Mouse (Mus musculus): Measurements from ENCODE around the gene Il21r.

Gene Il21r

DNA sequence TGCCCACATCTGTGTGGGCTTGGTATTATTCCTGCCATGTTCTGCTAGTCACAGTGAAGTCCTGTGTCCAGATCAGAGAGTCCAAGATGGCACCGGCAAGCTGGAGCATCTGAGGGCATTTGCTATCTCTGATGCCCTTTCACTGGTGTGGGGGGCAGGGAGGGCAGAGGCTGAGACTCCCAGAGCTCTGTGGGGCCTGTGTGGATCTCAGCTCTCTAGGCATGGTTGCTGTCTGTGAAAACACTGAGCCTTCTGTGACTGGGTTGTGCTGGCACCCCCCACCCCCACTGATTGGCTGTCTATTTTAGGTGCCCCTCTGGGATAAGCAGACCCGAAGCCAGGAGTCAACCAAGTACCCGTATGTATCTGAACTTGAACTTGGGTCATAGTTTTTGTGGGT is 28.4 kb upstream of the Il21r start:
- no peak for DNase-seq (ENCODE audit: low spot score in 2 of 2)

DNA sequence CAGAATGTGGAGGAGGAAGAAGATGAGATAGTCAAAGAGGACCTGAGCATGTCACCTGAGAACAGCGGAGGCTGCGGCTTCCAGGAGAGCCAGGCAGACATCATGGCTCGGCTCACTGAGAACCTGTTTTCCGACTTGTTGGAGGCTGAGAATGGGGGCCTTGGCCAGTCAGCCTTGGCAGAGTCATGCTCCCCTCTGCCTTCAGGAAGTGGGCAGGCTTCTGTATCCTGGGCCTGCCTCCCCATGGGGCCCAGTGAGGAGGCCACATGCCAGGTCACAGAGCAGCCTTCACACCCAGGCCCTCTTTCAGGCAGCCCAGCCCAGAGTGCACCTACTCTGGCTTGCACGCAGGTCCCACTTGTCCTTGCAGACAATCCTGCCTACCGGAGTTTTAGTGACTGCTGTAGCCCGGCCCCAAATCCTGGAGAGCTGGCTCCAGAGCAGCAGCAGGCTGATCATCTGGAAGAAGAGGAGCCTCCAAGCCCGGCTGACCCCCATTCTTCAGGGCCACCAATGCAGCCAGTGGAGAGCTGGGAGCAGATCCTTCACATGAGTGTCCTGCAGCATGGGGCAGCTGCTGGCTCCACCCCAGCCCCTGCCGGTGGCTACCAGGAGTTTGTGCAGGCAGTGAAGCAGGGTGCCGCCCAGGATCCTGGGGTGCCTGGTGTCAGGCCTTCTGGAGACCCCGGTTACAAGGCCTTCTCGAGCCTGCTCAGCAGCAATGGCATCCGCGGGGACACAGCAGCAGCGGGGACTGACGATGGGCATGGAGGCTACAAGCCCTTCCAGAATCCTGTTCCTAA is 27.3 kb upstream of the Il21r start:
- DNase-seq (ENCODE audit: low spot score in 2 of 2), result no peak

DNA sequence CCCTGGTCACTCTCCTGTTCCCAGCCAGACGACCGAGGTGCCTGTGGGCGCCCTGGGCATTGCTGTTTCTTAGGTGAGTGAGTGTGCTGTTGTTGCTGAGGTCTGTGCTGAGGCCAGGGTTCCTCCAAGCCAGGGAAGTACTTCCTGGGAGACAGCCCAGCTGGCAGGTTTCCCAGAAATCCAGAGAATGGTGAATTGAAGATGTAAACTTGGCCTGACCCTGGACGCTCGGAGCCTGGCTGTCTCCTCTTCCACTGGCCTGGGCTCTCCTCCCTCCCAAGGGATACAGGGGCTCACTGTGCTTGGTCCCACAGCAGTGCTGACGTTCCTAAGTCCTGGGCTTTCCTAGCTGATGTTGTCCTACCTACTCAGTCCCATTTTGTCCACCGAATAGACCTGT is 26.2 kb upstream of the Il21r start:
- peak; percentile 71 to 84 for DNase-seq (ENCODE audit: low spot score in 2 of 2)

DNA sequence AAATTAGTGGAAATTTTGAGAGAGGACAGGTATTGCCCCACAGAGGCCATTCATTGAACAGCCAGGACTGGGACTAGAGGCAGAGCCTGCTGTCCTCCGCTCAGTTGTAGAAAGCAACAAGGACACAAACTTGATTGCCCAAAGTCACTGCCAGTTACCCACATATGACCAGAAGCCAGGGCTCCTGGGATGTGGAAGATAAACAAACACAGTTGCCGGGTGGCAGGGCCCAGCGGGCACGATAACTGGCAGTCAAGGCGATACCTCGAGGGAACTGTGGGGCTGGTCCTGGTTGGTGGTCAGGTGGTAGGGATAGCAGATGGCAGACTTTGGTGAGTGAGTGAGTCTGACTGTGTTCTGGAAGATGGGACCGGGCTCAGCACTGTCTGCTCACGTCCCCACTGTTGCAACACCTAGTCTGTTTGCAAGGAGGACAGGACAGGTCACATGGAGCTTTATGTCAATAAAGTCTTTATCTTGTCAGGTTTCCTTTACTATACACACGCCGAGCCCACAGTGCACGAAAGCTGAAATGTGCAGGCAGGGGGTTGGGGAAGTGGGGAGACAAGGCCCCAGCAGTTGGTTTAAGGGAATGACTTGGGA is 25.6 kb upstream of the Il21r start:
- no peak for DNase-seq (ENCODE audit: low spot score in 2 of 2)

DNA sequence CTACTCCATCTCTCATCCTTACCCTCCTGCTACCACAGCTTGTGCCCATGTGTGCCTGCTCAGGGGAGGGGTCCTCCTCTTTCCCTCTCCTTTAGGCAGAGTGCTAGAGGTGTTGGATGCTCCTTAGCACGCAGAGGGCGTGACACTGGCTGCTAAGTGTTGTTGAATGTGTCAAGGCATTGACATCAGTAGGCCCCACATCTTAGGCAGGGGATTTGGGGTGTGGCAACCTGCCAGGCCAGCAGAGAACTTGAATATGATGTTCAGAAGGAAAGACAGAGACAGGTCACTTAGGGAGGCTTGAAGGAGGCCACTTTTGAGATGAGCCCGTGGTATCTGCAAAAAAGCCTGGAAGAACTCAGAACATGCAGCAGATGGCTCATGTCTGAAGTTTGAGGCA is 25.1 kb upstream of the Il21r start:
- DNase-seq (ENCODE audit: low spot score in 2 of 2), result no peak

DNA sequence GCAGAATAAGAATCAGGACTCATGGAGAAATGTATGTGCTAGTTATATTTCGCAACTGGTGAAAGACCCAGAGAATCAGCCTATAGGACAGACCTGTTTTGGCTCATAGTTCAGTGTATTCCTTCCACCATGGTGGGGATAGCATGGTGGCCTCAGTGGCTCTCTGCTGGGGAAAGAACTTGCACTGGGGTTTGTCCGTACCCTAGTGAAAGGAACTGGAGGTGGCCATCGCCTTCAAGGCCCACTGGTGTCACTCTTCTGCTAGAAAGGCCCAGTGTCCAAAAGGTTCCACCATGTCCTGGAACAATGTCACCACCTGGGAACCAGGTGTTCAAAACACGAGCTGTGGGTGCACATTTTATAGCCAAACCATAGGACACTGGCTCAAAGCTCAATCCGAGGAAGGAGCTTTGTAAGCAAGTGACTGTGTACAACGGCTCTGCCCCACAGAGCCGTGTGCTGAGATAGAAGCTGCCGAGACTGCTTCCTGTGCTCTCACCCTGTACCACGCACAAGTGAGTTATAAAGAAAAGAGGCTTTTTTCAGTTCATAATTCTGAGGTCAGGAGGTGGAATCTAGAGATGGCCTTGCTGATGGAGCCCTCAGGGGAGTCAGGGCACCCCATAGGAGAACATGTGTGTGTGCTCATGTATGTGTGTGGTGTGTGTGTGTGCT is 23.5 kb upstream of the Il21r start:
- no peak for DNase-seq (ENCODE audit: low spot score in 2 of 2)

DNA sequence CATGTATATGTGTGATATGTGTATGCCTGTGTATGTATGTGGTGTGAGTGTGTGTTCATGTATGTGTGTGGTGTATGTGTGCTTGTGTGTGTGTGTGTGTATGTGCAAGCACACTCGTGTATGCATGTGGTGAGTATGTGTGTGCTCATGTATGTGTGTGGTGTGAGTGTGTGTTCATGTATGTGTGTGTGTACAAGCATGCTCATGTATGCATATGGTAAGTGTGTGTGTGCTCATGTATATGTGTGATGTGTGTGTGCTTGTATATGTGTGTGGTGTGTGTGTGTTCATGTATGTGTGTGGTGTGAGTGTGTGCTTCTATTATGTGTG is 23.0 kb upstream of the Il21r start:
- no peak for DNase-seq (ENCODE audit: low spot score in 2 of 2)

DNA sequence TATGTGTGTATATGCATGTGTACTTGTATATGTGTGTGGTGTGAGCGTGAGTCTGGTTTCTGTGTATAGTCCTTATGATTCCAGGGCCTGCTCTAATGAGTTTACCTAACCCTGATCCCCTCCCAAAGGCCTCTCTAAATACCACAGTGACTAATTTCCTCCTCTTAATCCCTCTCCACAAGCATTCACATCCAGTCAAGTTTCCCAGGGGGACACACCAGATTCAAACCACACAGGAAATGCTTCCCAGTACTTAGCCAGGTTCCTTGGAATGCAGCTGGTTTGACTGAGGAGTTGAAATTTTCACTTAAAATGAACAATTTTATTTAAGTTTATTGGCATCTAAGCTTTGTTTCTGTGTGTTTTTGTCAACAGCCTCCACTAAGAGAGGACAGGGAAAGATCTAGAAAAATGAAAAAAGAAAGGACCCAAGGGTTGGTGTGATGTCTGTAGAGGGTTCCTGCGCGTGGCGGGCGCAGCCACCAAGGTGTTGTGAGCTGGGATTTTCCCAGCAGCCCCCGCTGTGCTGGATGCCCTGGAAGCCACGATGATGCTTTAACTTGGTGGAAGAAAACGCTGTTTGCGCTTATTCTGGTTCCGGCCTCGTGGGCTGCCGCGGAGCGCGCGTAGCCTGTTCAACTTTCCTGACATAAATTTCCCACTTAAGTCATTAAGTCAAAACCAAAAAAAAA is 22.5 kb upstream of the Il21r start:
- DNase-seq (ENCODE audit: low spot score in 2 of 2), result no peak

DNA sequence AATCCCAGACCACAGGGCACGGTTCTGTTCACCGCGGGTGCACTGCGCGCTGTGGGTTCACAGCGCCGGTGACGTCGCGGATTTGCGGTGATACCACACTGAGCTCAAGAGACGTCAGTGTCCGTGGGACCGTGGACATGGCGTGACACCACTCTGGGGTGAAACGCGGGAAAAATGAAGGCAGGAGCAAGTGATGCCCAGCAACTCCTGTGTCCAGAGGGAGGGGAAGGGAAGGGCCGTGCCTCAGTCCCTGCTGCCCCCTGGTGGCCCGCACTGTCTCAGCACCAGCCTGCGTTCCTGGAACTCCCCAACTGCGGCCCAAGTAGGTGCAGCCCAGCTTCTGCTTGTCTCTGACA is 21.9 kb upstream of the Il21r start:
- DNase-seq (ENCODE audit: low spot score in 2 of 2), result peak; percentile 82 to 91

DNA sequence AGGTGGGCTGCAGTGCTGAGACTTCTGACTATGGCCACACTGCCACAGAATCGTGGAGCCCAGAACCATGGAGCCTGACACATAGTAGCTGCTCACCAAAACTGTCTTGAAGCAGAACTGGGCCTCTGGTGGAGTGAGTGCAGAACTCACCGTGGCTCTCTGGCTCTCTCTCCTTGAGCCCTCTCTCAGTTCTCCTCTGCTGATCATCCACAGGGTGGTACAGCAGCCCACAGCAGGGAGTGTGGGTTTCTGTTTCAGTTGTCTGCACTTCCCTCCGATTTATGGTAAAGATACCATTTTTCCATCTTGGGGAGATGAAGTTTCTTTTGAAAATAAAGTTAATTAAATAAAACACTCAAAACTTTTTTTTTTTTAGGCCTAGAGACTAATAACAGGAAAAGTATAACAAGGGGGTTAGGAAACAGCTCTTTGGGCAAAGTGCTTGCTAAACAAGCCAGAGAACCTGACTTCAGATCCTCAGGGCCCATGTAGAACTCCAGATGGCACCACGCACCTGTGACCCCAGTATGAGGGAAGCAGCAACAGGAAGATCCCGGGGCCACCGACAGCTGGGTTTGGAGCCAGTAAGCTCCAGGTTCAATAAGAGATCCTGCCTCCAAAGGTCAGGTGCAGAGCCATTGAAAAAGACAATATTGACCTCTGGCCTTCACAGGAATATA is 19.8 kb upstream of the Il21r start:
- no peak for DNase-seq (ENCODE audit: low spot score in 2 of 2)

DNA sequence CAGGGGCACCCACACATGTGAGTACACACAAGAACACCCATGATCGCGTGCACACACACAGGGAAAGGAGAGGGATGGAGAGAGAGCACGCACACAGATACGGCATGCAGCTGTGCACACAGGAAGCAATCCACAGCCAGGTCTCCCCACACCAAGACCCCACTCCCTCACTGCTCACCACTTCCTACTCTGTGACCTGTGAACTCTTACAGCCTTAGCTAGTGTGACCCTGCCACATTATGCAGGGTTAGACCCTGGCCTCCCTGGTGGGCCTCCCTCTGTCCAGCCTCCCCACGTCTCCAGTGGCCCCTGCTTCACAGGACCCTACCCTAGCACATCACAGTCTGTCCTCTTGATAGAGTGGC is 19.2 kb upstream of the Il21r start:
- no peak for DNase-seq (ENCODE audit: low spot score in 2 of 2)

DNA sequence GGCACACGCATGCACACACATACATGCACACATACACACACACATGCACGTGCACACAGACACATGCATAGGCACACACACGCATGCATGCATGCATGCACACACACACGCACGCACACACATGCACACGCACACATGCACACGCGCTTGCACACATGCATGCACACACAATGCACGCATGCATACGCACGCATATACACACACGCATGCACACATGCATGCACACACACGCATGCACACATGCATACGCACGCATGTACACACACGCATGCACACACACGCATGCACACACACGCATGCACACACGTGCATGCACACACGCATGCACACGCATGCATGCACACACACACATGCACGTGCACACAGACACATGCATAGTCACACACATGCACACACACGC is 16.9 kb upstream of the Il21r start:
- DNase-seq (ENCODE audit: low spot score in 2 of 2), result no peak

DNA sequence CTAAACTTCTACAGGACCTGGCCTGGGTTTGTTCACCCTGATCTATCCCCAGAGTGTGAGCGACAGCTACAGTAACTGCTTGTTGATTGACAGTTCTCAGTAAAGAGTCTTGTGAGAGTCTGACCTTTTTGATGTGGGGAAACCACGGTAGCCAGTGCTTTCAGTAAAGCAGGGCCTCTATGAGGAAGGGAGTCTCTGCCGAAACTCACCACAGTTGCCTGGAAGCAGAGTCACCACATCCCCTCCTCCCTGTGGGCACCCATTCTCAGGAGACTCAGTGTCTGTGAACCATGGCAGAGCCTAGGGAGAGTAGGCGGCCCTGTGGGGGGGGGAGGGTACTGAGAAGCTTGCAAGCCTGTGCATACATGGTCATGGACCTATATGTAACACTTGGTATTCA is 14.5 kb upstream of the Il21r start:
- no peak for DNase-seq (ENCODE audit: low spot score in 2 of 2)

DNA sequence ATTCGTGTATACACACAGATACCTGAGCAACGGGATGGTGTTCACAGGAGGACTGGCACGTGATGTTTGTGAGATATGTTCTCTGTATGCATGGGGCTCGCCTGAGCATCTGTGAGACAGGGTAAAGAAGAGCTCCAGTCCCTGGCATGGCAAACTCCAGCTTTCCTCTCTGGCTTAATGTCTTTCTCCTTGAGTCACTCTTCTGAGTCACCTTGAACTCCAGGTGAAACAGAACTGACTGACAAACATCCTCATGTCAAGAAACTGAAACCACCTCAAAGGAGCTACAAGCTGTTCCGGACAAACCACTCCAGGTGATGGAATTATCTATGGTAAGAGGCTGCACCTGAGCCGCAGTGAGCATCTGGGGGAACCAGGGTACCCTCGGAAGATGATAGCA is 13.3 kb upstream of the Il21r start:
- DNase-seq (ENCODE audit: low spot score in 2 of 2), result no peak

DNA sequence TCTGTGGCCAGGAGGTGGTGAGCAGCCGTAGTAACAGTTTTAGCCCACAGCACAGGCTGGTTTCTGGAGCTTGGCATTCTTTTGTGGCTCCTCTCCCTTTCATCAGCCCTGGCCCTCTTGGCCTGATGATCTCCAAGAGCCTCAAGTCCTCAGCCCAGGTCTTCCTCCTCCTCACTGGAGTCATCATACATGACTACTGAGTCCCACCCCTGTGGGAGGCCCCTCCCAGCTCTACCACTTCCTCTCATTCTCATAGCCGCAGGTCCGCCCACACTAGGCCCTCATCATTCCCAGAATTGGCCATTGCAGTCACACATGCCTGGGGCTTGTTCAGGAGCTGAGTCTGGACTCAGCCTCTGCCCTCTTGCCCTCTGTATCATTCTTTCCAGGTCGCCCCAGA is 9.4 kb upstream of the Il21r start:
- DNase-seq (ENCODE audit: low spot score in 2 of 2), result no peak

DNA sequence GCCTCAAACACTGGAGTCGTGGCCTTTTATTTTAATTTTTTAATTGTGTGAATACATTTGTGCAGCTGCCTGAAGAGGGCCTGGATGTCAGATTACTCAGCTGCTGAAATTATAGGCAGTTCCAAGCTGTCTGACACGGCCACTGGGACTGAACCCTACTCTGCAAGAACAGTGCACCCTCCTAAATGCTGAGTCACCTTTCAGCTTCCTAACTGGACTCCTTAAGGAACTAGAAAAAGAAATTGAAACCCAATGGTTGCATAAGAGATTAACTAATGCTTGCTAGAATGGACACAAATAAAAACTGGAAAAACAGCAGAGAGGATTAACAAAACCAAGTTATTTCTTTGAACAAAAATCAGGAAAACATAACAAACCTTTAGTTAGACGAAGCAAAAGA is 6.8 kb upstream of the Il21r start:
- no peak for DNase-seq (ENCODE audit: low spot score in 2 of 2)

DNA sequence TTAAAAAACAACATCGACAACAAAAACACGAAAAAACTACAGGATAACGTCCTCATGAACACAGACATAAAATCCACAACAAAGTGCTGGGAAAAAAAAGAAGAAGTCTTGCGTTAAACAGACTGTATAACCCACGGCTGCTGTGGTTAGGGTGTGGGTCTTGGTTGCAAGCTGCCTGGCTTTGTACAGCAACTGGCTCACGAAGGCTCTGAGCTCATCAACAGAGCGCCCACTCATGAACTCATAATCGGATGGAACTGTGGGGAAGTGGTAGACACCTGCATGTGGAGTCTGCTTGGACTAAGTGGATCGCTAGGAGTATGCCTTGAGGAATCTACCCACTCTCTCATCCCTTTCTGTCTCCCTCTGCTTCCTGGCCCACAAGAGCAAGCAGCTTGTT is 6.1 kb upstream of the Il21r start:
- DNase-seq (ENCODE audit: low spot score in 2 of 2), result no peak

DNA sequence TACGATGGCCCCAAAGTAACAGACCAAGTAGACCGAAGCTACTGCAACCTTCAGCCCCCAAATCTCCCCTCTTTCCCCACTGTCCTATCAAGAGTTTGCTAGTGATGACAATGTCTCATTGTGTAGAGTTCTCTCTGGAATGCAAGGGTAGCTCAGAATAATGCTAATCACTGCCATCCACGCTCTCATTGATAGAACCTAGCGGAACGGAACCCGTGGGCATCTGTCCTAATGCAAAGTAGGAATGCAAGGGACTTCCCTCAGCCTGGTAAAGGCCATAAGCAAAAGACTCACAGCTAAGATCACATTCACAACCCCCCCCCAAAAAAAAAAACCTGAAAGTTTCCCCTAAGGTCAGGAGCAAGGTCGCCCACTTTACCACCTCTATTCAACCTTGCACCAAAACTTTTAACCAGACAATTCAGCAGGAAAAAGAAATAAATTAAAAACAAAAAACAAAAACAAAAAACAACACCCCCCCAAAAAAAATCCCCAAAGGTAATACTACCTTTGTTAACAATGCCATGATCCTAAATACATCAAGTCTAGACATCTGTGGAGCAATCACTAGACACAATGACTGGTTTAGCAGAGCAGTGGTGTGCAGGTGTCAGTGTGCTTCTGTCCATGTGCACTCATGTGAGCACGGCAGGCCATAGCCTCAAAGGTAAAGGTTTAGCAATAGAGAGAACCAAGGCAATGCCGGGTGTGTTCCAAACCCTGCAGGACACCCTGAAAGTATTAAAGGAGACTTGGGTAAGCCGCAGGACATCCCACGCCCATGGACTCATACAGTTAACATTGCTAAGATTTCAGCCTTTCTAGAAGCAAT is 5.5 kb upstream of the Il21r start:
- DNase-seq (ENCODE audit: low spot score in 2 of 2), result no peak

DNA sequence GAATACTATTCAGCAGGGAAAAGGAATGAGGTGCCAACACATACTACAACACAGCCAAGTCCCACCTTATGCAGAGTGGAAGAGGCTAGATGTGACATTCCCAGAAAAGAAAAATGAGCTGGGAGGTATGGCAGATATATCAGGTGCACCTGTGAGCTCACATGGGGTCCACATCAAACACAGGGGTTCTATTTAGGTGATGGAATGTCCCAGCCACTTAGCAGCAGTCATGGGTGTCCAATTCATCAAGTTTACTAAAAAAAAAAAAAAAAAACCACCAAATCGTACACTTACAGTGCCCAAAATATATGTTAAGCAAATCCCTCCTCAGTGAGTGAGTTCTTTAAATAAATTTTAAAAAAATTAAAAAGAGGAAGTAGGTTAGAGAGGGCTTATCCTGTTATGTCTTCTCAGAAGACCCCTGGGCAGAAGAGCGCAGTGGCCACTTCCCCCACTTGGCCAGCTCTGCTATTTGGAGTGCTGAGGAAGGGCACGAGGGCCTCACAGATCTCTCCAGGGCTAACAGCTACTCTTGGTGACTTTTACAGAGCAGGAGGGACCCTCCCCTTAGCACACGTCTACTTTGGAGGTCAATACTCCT is 3.8 kb upstream of the Il21r start:
- no peak for DNase-seq (ENCODE audit: low spot score in 2 of 2)

DNA sequence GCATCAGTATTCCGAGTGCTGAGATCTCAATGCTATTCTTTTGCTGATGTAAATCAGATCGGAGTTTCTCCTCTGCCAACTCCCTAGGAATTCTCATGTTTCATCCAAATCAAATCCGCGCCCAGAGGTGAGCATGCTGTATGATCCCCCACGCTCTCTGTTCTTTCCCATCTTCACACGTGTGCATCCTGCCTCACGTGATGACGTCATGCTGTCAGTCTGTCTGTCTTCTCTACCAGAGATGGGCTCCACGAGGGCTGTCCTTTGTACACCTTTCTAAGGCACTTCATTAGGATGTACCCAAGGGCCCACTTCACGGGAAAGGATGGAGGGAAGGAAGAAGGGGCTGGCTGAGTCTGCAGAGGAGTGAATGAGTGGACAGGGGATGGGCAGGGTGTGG is 3.1 kb upstream of the Il21r start:
- DNase-seq (ENCODE audit: low spot score in 2 of 2), result no peak

Measured in urinary bladder, postnatal 4 days (tissue).